Mouse (Mus musculus) E14TG2a.4 (cell line): ENCODE results near the gene Ralgps1.
"Not testable (repeated sequence)": the region's sequence is repeated elsewhere in the genome, so short reads cannot be mapped to it uniquely, and the experiment has no call there.

Experiments
- H3K27me3 ChIP-seq: 2 replicates; pipeline ENCODE4 v1.6.1; 2014; ENCODE audit warnings: low read length, control low read depth; ENCODE audit not compliant: insufficient read depth
- H3K36me3 ChIP-seq: 2 replicates; pipeline ENCODE4 v1.6.1; 2014; ENCODE audit warnings: low read length, control low read depth; ENCODE audit not compliant: insufficient read depth
- H3K4me1 ChIP-seq: replicated peaks from 2 replicates; pipeline ENCODE4 v1.6.1; 2014; ENCODE audit warnings: low read depth, low read length, control low read depth
- H3K4me3 ChIP-seq: replicated peaks from 2 replicates; pipeline ENCODE4 v1.5.1; 2014; ENCODE audit warnings: mild to moderate bottlenecking, low read length
- H3K9me3 ChIP-seq: 2 replicates; pipeline ENCODE4 v1.6.1; 2014; ENCODE audit warnings: low read length, control low read depth
- CTCF ChIP-seq: conservative IDR thresholded peaks from 2 replicates; pipeline ENCODE4 v1.5.1; 2014; ENCODE audit warnings: low read length
- NANOG ChIP-seq: IDR thresholded peaks from 2 replicates; pipeline ENCODE4 v1.6.1; 2014; ENCODE audit warnings: borderline replicate concordance, low read length, mixed read lengths
- POU5F1 ChIP-seq: IDR thresholded peaks from 2 replicates; pipeline ENCODE4 v1.6.1; 2014; ENCODE audit warnings: low read length, borderline replicate concordance

Gene Ralgps1

GRCm38 (mm10) chr2:33130526-33131483 is 240.5 kb downstream of the Ralgps1 start:
- TF ChIP-seq POU5F1 = no peak
- no peak for TF ChIP-seq CTCF
- no peak for TF ChIP-seq NANOG
- Histone ChIP-seq H3K4me1 (peaks cover 32% of the 10 kb centered on the region), H3K9me3 (no peaks in the 10 kb centered on the region), H3K27me3 (peaks cover 18% of the 10 kb centered on the region), H3K4me3 (peak overlapping the region; percentile 94), H3K36me3 (peaks cover 7% of the 10 kb centered on the region; the same call in 1 of the 2 replicates)

GRCm38 (mm10) chr2:33130141-33130525 is 241.2 kb downstream of the Ralgps1 start:
- peaks cover 32% of the 10 kb centered on the region for H3K4me1 ChIP-seq
- TF ChIP-seq CTCF (no peak), POU5F1 (no peak), NANOG (no peak)
- no peaks in the 10 kb centered on the region for H3K9me3 ChIP-seq
- peaks cover 18% of the 10 kb centered on the region for H3K27me3 ChIP-seq
- peak overlapping the region; percentile 94 for H3K4me3 ChIP-seq
- H3K36me3 ChIP-seq = peaks cover 8% of the 10 kb centered on the region; the same call in 1 of the 2 replicates

GRCm38 (mm10) chr2:33129696-33130095 is 241.6 kb downstream of the Ralgps1 start:
- Histone ChIP-seq H3K9me3 (no peaks in the 10 kb centered on the region), H3K4me3 (peak overlapping the region; percentile 94), H3K4me1 (peaks cover 32% of the 10 kb centered on the region), H3K27me3 (peaks cover 18% of the 10 kb centered on the region), H3K36me3 (peaks cover 8% of the 10 kb centered on the region; the same call in 1 of the 2 replicates)
- TF ChIP-seq NANOG (no peak), CTCF (no peak), POU5F1 (no peak)

- peaks cover 8% of the 10 kb centered on the region; the same call in 1 of the 2 replicates for H3K36me3 ChIP-seq
- no peaks in the 10 kb centered on the region for H3K9me3 ChIP-seq
- peaks cover 18% of the 10 kb centered on the region for H3K27me3 ChIP-seq
- peak overlapping the region; percentile 94 for H3K4me3 ChIP-seq
- TF ChIP-seq CTCF (no peak), POU5F1 (no peak), NANOG (no peak)
- H3K4me1 ChIP-seq = peaks cover 32% of the 10 kb centered on the region
Observed at GRCm38 (mm10) chr2:33129005-33129404, 242.3 kb downstream of the Ralgps1 start.

GRCm38 (mm10) chr2:33127271-33127670 is 244.0 kb downstream of the Ralgps1 start:
- Histone ChIP-seq H3K4me1 (peaks cover 30% of the 10 kb centered on the region), H3K36me3 (peaks cover 8% of the 10 kb centered on the region; the same call in 1 of the 2 replicates), H3K27me3 (peaks cover 10% of the 10 kb centered on the region), H3K4me3 (no peak overlapping the region), H3K9me3 (no peaks in the 10 kb centered on the region)
- no peak for TF ChIP-seq CTCF

GRCm38 (mm10) chr2:33122856-33123255 is 248.4 kb downstream of the Ralgps1 start:
- peaks cover 8% of the 10 kb centered on the region for H3K36me3 ChIP-seq

GRCm38 (mm10) chr2:33100536-33100935 is 270.8 kb downstream of the Ralgps1 start:
- Histone ChIP-seq H3K4me3 (no peak overlapping the region), H3K9me3 (no peaks in the 10 kb centered on the region), H3K36me3 (peaks cover 34% of the 10 kb centered on the region), H3K27me3 (no peaks in the 10 kb centered on the region), H3K4me1 (peaks cover 7% of the 10 kb centered on the region; the same call in 1 of the 2 replicates)
- no peak for TF ChIP-seq POU5F1
- TF ChIP-seq CTCF = no peak
- TF ChIP-seq NANOG = no peak

More at GRCm38 (mm10) chr2:33122856-33123255, 248.4 kb downstream of the Ralgps1 start:
- Histone ChIP-seq H3K4me1 (peaks cover 7% of the 10 kb centered on the region), H3K4me3 (no peak overlapping the region), H3K9me3 (no peaks in the 10 kb centered on the region), H3K27me3 (no peaks in the 10 kb centered on the region)
- TF ChIP-seq NANOG = no peak
- TF ChIP-seq CTCF = no peak
- TF ChIP-seq POU5F1 = no peak

- H3K9me3 ChIP-seq, H3K27me3 ChIP-seq, H3K4me3 ChIP-seq, H3K4me1 ChIP-seq: not testable (repeated sequence)
- peaks cover 12% of the 10 kb centered on the region; the same call in 1 of the 2 replicates for H3K36me3 ChIP-seq
Observed at GRCm38 (mm10) chr2:33097326-33097725, 274.0 kb downstream of the Ralgps1 start.

GRCm38 (mm10) chr2:33095221-33095671 is 276.0 kb downstream of the Ralgps1 start:
- Histone ChIP-seq H3K4me3 (no peak overlapping the region), H3K27me3 (no peaks in the 10 kb centered on the region), H3K4me1 (peaks cover 7% of the 10 kb centered on the region; the same call in 1 of the 2 replicates), H3K9me3 (no peaks in the 10 kb centered on the region), H3K36me3 (peaks cover 9% of the 10 kb centered on the region; the same call in 1 of the 2 replicates)
- TF ChIP-seq CTCF (no peak), POU5F1 (no peak), NANOG (no peak)
